Mouse (Mus musculus): ENCODE measurements around the gene Tpo. TPM values are rescaled to one million over a fixed set of nuclear protein-coding genes. Genes with fewer than 3 reads are reported as not detected.

Tpo gene
- polyA plus RNA-seq, 1 experiment from 2014 or later: not detected

- peaks cover 7% of the 10 kb centered on the region for H3K4me1 ChIP-seq
- 29% methylated on average over 1 of the region's 1 CpGs for WGBS
- H3K27me3 ChIP-seq (ENCODE audit: insufficient read depth, poor library complexity, severe bottlenecking): peaks cover 5% of the 10 kb centered on the region; the same call in 1 of the 2 replicates
- no peak overlapping the region for H3K27ac ChIP-seq
- peak; percentile 35 for DNase-seq (ENCODE audit: low spot score)
- H3K4me3 ChIP-seq: no peak overlapping the region
- H3K9me3 ChIP-seq: no peaks in the 10 kb centered on the region
- no peaks in the 10 kb centered on the region for H3K36me3 ChIP-seq
These were observed 70.8 kb downstream of the Tpo start for GRCm38 (mm10) chr12:30061503-30062117.

GRCm38 (mm10) chr12:30058044-30058443 is 74.4 kb downstream of the Tpo start:
- DNase-seq (ENCODE audit: low spot score): peak; percentile 68
- Histone ChIP-seq H3K36me3 (no peaks in the 10 kb centered on the region), H3K9me3 (no peaks in the 10 kb centered on the region), H3K27ac (no peak overlapping the region), H3K4me1 (peaks cover 7% of the 10 kb centered on the region), H3K27me3 (ENCODE audit: insufficient read depth, poor library complexity, severe bottlenecking) (peaks cover 5% of the 10 kb centered on the region; the same call in 1 of the 2 replicates), H3K4me3 (no peak overlapping the region)
- WGBS: 47% methylated on average over 6 of the region's 6 CpGs

GRCm38 (mm10) chr12:30054761-30055540 is 77.5 kb downstream of the Tpo start:
- no peaks in the 10 kb centered on the region for H3K36me3 ChIP-seq
- no peak overlapping the region for H3K27ac ChIP-seq
- H3K9me3 ChIP-seq: no peaks in the 10 kb centered on the region
- peak; percentile 64 for DNase-seq (ENCODE audit: low spot score)
- 82% methylated on average over 11 of the region's 11 CpGs for WGBS
- no peak overlapping the region for H3K4me3 ChIP-seq
- peaks cover 5% of the 10 kb centered on the region; the same call in 1 of the 2 replicates for H3K27me3 ChIP-seq (ENCODE audit: insufficient read depth, poor library complexity, severe bottlenecking)
- H3K4me1 ChIP-seq: no peaks in the 10 kb centered on the region

- peaks cover 19% of the 10 kb centered on the region for H3K27me3 ChIP-seq (ENCODE audit: insufficient read depth, poor library complexity, severe bottlenecking)
- WGBS: 19% methylated on average over 4 of the region's 4 CpGs
- no peak overlapping the region for H3K27ac ChIP-seq
- H3K9me3 ChIP-seq: no peaks in the 10 kb centered on the region
- H3K36me3 ChIP-seq: no peaks in the 10 kb centered on the region
- no peak for DNase-seq (ENCODE audit: low spot score)
- H3K4me1 ChIP-seq: no peaks in the 10 kb centered on the region
- no peak overlapping the region for H3K4me3 ChIP-seq
These were observed 82.2 kb downstream of the Tpo start for GRCm38 (mm10) chr12:30050235-30050634.

GRCm38 (mm10) chr12:30049818-30050217 is 82.6 kb downstream of the Tpo start:
- no peaks in the 10 kb centered on the region for H3K9me3 ChIP-seq
- H3K4me3 ChIP-seq: no peak overlapping the region
- H3K36me3 ChIP-seq: no peaks in the 10 kb centered on the region
- no peaks in the 10 kb centered on the region for H3K4me1 ChIP-seq
- no peak overlapping the region for H3K27ac ChIP-seq
- H3K27me3 ChIP-seq (ENCODE audit: insufficient read depth, poor library complexity, severe bottlenecking): peaks cover 19% of the 10 kb centered on the region
- peak; percentile 59 for DNase-seq (ENCODE audit: low spot score)
- 71% methylated on average over 9 of the region's 9 CpGs for WGBS

- Histone ChIP-seq H3K36me3 (no peaks in the 10 kb centered on the region), H3K27ac (no peak overlapping the region), H3K4me3 (no peak overlapping the region), H3K9me3 (no peaks in the 10 kb centered on the region), H3K4me1 (no peaks in the 10 kb centered on the region), H3K27me3 (ENCODE audit: insufficient read depth, poor library complexity, severe bottlenecking) (peaks cover 19% of the 10 kb centered on the region)
- no peak for DNase-seq (ENCODE audit: low spot score)
- 75% methylated on average over 6 of the region's 6 CpGs for WGBS
These were observed 83.6 kb downstream of the Tpo start for GRCm38 (mm10) chr12:30048848-30049247.

- 22% methylated on average over 4 of the region's 4 CpGs for WGBS
- no peak overlapping the region for H3K27ac ChIP-seq
These were observed 92.3 kb downstream of the Tpo start for GRCm38 (mm10) chr12:30040150-30040549.

GRCm38 (mm10) chr12:30039565-30039964 is 92.9 kb downstream of the Tpo start:
- Histone ChIP-seq H3K27ac (no peak overlapping the region), H3K4me3 (no peak overlapping the region), H3K27me3 (ENCODE audit: insufficient read depth, poor library complexity, severe bottlenecking) (no peaks in the 10 kb centered on the region), H3K36me3 (no peaks in the 10 kb centered on the region), H3K4me1 (no peaks in the 10 kb centered on the region), H3K9me3 (no peaks in the 10 kb centered on the region)
- 44% methylated on average over 4 of the region's 4 CpGs for WGBS
- peak; percentile 57 for DNase-seq (ENCODE audit: low spot score)

More at GRCm38 (mm10) chr12:30040150-30040549, 92.3 kb downstream of the Tpo start:
- DNase-seq (ENCODE audit: low spot score): peak; percentile 31
- H3K4me3 ChIP-seq: no peak overlapping the region
- H3K9me3 ChIP-seq: no peaks in the 10 kb centered on the region
- H3K27me3 ChIP-seq (ENCODE audit: insufficient read depth, poor library complexity, severe bottlenecking): no peaks in the 10 kb centered on the region
- no peaks in the 10 kb centered on the region for H3K4me1 ChIP-seq
- H3K36me3 ChIP-seq: no peaks in the 10 kb centered on the region

- H3K27me3 ChIP-seq (ENCODE audit: insufficient read depth, poor library complexity, severe bottlenecking): no peaks in the 10 kb centered on the region
- no peaks in the 10 kb centered on the region for H3K4me1 ChIP-seq
- no peak for DNase-seq (ENCODE audit: low spot score)
- H3K9me3 ChIP-seq: no peaks in the 10 kb centered on the region
- H3K4me3 ChIP-seq: no peak overlapping the region
- no peaks in the 10 kb centered on the region for H3K36me3 ChIP-seq
- 72% methylated on average over 4 of the region's 4 CpGs for WGBS
- H3K27ac ChIP-seq: no peak overlapping the region
These were observed 95.8 kb downstream of the Tpo start for GRCm38 (mm10) chr12:30036569-30037055.

GRCm38 (mm10) chr12:30035841-30036568 is 96.4 kb downstream of the Tpo start:
- Histone ChIP-seq H3K4me1 (no peaks in the 10 kb centered on the region), H3K27me3 (ENCODE audit: insufficient read depth, poor library complexity, severe bottlenecking) (no peaks in the 10 kb centered on the region), H3K9me3 (no peaks in the 10 kb centered on the region), H3K36me3 (no peaks in the 10 kb centered on the region), H3K4me3 (no peak overlapping the region), H3K27ac (no peak overlapping the region)
- DNase-seq (ENCODE audit: low spot score): no peak

GRCm38 (mm10) chr12:30035406-30035805 is 97.0 kb downstream of the Tpo start:
- H3K27ac ChIP-seq: no peak overlapping the region
- H3K27me3 ChIP-seq (ENCODE audit: insufficient read depth, poor library complexity, severe bottlenecking): no peaks in the 10 kb centered on the region
- 38% methylated on average over 1 of the region's 1 CpGs for WGBS
- H3K9me3 ChIP-seq: no peaks in the 10 kb centered on the region
- H3K4me1 ChIP-seq: peaks cover 2% of the 10 kb centered on the region; the same call in 1 of the 2 replicates
- H3K4me3 ChIP-seq: no peak overlapping the region
- H3K36me3 ChIP-seq: no peaks in the 10 kb centered on the region
- DNase-seq (ENCODE audit: low spot score): no peak

GRCm38 (mm10) chr12:30034681-30035080 is 97.7 kb downstream of the Tpo start:
- H3K27ac ChIP-seq: no peak overlapping the region
- 85% methylated on average over 5 of the region's 5 CpGs for WGBS

GRCm38 (mm10) chr12:30030571-30030970 is 101.9 kb downstream of the Tpo start:
- Histone ChIP-seq H3K4me3 (no peak overlapping the region), H3K27me3 (ENCODE audit: insufficient read depth, poor library complexity, severe bottlenecking) (no peaks in the 10 kb centered on the region), H3K4me1 (peaks cover 5% of the 10 kb centered on the region; the same call in 1 of the 2 replicates), H3K9me3 (no peaks in the 10 kb centered on the region), H3K27ac (no peak overlapping the region), H3K36me3 (no peaks in the 10 kb centered on the region)
- no peak for DNase-seq (ENCODE audit: low spot score)
- 76% methylated on average over 5 of the region's 5 CpGs for WGBS

More at GRCm38 (mm10) chr12:30034681-30035080, 97.7 kb downstream of the Tpo start:
- Histone ChIP-seq H3K9me3 (no peaks in the 10 kb centered on the region), H3K36me3 (no peaks in the 10 kb centered on the region), H3K27me3 (ENCODE audit: insufficient read depth, poor library complexity, severe bottlenecking) (no peaks in the 10 kb centered on the region), H3K4me1 (peaks cover 5% of the 10 kb centered on the region; the same call in 1 of the 2 replicates), H3K4me3 (no peak overlapping the region)
- no peak for DNase-seq (ENCODE audit: low spot score)
